In the genomic region with DNA sequence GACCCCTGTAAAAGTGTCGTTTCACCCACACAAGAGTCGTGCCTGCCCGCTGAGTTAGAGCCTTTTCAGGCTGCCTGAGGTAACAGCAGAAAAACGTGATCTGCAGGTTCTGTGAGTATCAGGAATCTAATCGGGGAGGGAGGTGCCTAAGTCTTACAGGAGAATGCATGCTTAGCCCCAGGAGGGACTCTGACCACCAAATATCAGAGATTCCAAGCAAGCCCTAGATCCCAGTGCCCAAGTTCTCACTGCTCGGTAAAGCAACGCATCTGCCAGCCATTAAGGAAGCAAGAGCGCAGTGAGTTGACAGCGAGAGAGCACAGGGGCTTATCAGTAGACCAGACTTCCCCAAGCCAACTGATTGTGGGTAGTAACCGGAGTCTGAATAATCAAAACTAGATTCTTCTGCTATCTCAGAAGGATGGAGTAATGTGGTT, we compare ENCODE assay signal across 8 mouse cellular contexts. TPM values are rescaled to one million over a fixed set of nuclear protein-coding genes. Genes with fewer than 3 reads are reported as not detected.
DNase-seq lines count a peak whose midpoint lies in the region; ATAC-seq and TF ChIP-seq lines count a peak whose summit lies in the region.

No protein-coding gene starts in this region.

- 0 out of 2 replicates have a peak overlapping the region, but pooled peaks have one; percentile 11 for H3K27ac ChIP-seq in ES-E14 (ENCODE audit: insufficient read depth, low read depth, low read length, poor library complexity, severe bottlenecking)
- H3K27ac ChIP-seq in heart, embryonic 11.5 days (ENCODE audit: low read depth, low read length), result peak overlapping the region; percentile 75
- peak overlapping the region; percentile 79 for H3K27ac ChIP-seq in kidney, embryonic 16.5 days (ENCODE audit: low read length)
- peak overlapping the region; percentile 78; the same call in 1 of the 2 replicates for H3K27ac ChIP-seq in stomach, embryonic 14.5 days (ENCODE audit: low read length)

- peak; percentile 66 for ATAC-seq in common myeloid progenitor, adult 5-6 weeks (replicated peaks; ENCODE audit: low read depth, poor library complexity, severe bottlenecking)
- ATAC-seq in heart, embryonic 11.5 days (replicated peaks; ENCODE audit: insufficient number of reproducible peaks, low FRiP score, low TSS enrichment), result no peak
- peak; percentile 21; the same call in 1 of the 2 replicates for ATAC-seq in kidney, embryonic 16.5 days (ENCODE audit: low FRiP score, low TSS enrichment)
- peak; percentile 21; the same call in 1 of the 2 replicates for ATAC-seq in stomach, embryonic 14.5 days (ENCODE audit: insufficient number of reproducible peaks, insufficient read depth, low FRiP score, low read depth)
- ATAC-seq in frontal cortex, adult (ENCODE audit: low TSS enrichment), result no peak

- peak overlapping the region; percentile 16; the same call in 1 of the 2 replicates for H3K9ac ChIP-seq in ES-E14 (ENCODE audit: insufficient read depth, low read depth, low read length, poor library complexity, severe bottlenecking)
- H3K9ac ChIP-seq in heart, embryonic 11.5 days (ENCODE audit: low read depth, low read length), result peak overlapping the region; percentile 74
- H3K9ac ChIP-seq in kidney, embryonic 16.5 days (replicated peaks; ENCODE audit: low read length), result peak overlapping the region; percentile 68
- H3K9ac ChIP-seq in stomach, embryonic 14.5 days (replicated peaks; ENCODE audit: low read depth, low read length), result peak overlapping the region; percentile 31; the same call in 1 of the 2 replicates

- no peaks in the 10 kb centered on the region for H3K27me3 ChIP-seq in heart, embryonic 11.5 days (ENCODE audit: control insufficient read depth, insufficient read depth, low read length)
- H3K27me3 ChIP-seq in kidney, embryonic 16.5 days (ENCODE audit: insufficient read depth, low read length), result no peaks in the 10 kb centered on the region
- H3K27me3 ChIP-seq in stomach, embryonic 14.5 days (ENCODE audit: control insufficient read depth, insufficient read depth, low read length), result no peaks in the 10 kb centered on the region

- H3K36me3 ChIP-seq in ES-E14 (ENCODE audit: control insufficient read depth, insufficient read depth, low read length, poor library complexity, severe bottlenecking), result peaks cover 2% of the 10 kb centered on the region; the same call in 1 of the 2 replicates
- H3K36me3 ChIP-seq in heart, embryonic 11.5 days (ENCODE audit: control insufficient read depth, insufficient read depth, low read length), result no peaks in the 10 kb centered on the region
- no peaks in the 10 kb centered on the region for H3K36me3 ChIP-seq in kidney, embryonic 16.5 days (ENCODE audit: insufficient read depth, low read length)
- H3K36me3 ChIP-seq in stomach, embryonic 14.5 days (ENCODE audit: control insufficient read depth, insufficient read depth, low read length), result no peaks in the 10 kb centered on the region

- in situ Hi-C loops in ES-E14 (cut with MboI; ENCODE audit: low sequenced_read_pairs in 2 of 2, unreplicated experiment in 2 of 2), result no loop called here

- WGBS in heart, embryonic 11.5 days (ENCODE audit: insufficient replicate concordance), result 3% methylated on average over 10 of the region's 10 CpGs
- 9% methylated on average over 10 of the region's 10 CpGs for WGBS in kidney, embryonic 16.5 days
- 5% methylated on average over 10 of the region's 10 CpGs for WGBS in stomach, embryonic 14.5 days

- peaks cover 2 to 10% of the 10 kb centered on the region in 2 experiments; a peak in 1 of 4 replicates for H3K4me1 ChIP-seq in ES-E14 (ENCODE audit: control insufficient read depth in 2 of 2, insufficient read depth in 2 of 2, low read length in 2 of 2, poor library complexity in 1 of 2)
- peaks cover 9% of the 10 kb centered on the region; the same call in 1 of the 2 replicates for H3K4me1 ChIP-seq in heart, embryonic 11.5 days (ENCODE audit: control insufficient read depth, insufficient read depth, low read length)
- H3K4me1 ChIP-seq in kidney, embryonic 16.5 days (ENCODE audit: insufficient read depth, low read length), result peaks cover 22% of the 10 kb centered on the region; the same call in 1 of the 2 replicates
- peaks cover 5% of the 10 kb centered on the region; the same call in 1 of the 2 replicates for H3K4me1 ChIP-seq in stomach, embryonic 14.5 days (ENCODE audit: control insufficient read depth, insufficient read depth, low read length)

- H3K9me3 ChIP-seq in ES-E14 (ENCODE audit: control insufficient read depth, insufficient read depth, low read depth, low read length), result no peaks in the 10 kb centered on the region
- no peaks in the 10 kb centered on the region for H3K9me3 ChIP-seq in heart, embryonic 11.5 days (replicated peaks; ENCODE audit: control insufficient read depth, low read length)
- no peaks in the 10 kb centered on the region for H3K9me3 ChIP-seq in kidney, embryonic 16.5 days (ENCODE audit: low read length)
- H3K9me3 ChIP-seq in stomach, embryonic 14.5 days (ENCODE audit: control insufficient read depth, low read depth, low read length), result no peaks in the 10 kb centered on the region

- peak overlapping the region; percentile 5 to 82; a peak in 3 of 4 replicates for H3K4me3 ChIP-seq in ES-E14 (ENCODE audit: insufficient read depth in 1 of 2, low read depth in 1 of 2, low read length in 2 of 2, poor library complexity in 1 of 2, severe bottlenecking in 1 of 2)
- peak overlapping the region; percentile 82 for H3K4me3 ChIP-seq in heart, embryonic 11.5 days (ENCODE audit: low read depth, low read length)
- H3K4me3 ChIP-seq in kidney, embryonic 16.5 days (ENCODE audit: low read length), result peak overlapping the region; percentile 97
- peak overlapping the region; percentile 96 for H3K4me3 ChIP-seq in stomach, embryonic 14.5 days (ENCODE audit: low read depth, low read length)

- H3K4me2 ChIP-seq in heart, embryonic 11.5 days, result peak overlapping the region; percentile 76
- H3K4me2 ChIP-seq in kidney, embryonic 16.5 days (replicated peaks; ENCODE audit: low read depth, low read length), result peak overlapping the region; percentile 83
- H3K4me2 ChIP-seq in stomach, embryonic 14.5 days (replicated peaks; ENCODE audit: low read depth, low read length), result peak overlapping the region; percentile 83

- no peak for DNase-seq in ES-E14 (ENCODE audit: low read depth, low spot score)
- peak; percentile 30 to 34 for DNase-seq in lung, postnatal 4 days
- DNase-seq in gastrocnemius, adult 18-20 months (ENCODE audit: low spot score), result no peak

TF ChIP-seq in ES-E14, 5 proteins besides CTCF, POLR2A, EP300 and RAD21:
- no peak for TF ChIP-seq HCFC1 (IDR thresholded peaks at IDR 0.05; ENCODE audit: borderline replicate concordance, insufficient read depth, low read length)
- TF ChIP-seq CHD2 (IDR thresholded peaks at IDR 0.05; ENCODE audit: low read depth, low read length), result 0 out of 2 replicates have a peak, but pooled peaks have one; percentile 22

RNA-seq across cellular contexts. Expression of a gene that starts 1.1 kb away (rescaled TPM):
- 21.1 and 23.8 TPM in 2 replicates for total RNA-seq in ES-E14 (2012; rRNA removed)
- total RNA-seq in common myeloid progenitor, adult 5-6 weeks (2017), result 41.5 and 58.2 TPM in 2 replicates
- polyA plus RNA-seq in heart, embryonic 11.5 days (2014; fragmentation: Nextera tagmentation; extraction: Ambion mirVana), result 38.0 and 41.1 TPM in 2 replicates
- 51.0 and 57.8 TPM in 2 replicates for polyA plus RNA-seq in kidney, embryonic 16.5 days (2015; fragmentation: Nextera tagmentation; extraction: Ambion mirVana)
- polyA plus RNA-seq in stomach, embryonic 14.5 days (2014; fragmentation: Nextera tagmentation; extraction: Ambion mirVana), result 65.0 and 76.8 TPM in 2 replicates
- total RNA-seq in gastrocnemius, adult 18-20 months (2021), result 10 to 100 TPM; 44.4 to 45.1 TPM

Comparison
In these comparisons a context has a peak if more than half of its experiments do, and no peak if none do; other contexts are left out.
1. DNase-seq: peak in lung, postnatal 4 days (2 of 2); none in ES-E14 (single experiment) and gastrocnemius, adult 18-20 months (single experiment).
2. H3K27ac ChIP-seq: peak in every context shown above with its lines; median percentile 79 in kidney, embryonic 16.5 days; 78 in stomach, embryonic 14.5 days; 75 in heart, embryonic 11.5 days; 11 in ES-E14.
3. H3K4me3 ChIP-seq: peak in every context shown above with its lines; median percentile 97 in kidney, embryonic 16.5 days; 96 in stomach, embryonic 14.5 days; 82 in heart, embryonic 11.5 days; 44 in ES-E14.
4. H3K9ac ChIP-seq: peak in every context shown above with its lines; median percentile 74 in heart, embryonic 11.5 days; 68 in kidney, embryonic 16.5 days; 31 in stomach, embryonic 14.5 days; 16 in ES-E14.
5. ATAC-seq: peak in common myeloid progenitor, adult 5-6 weeks (single experiment), kidney, embryonic 16.5 days (single experiment) and stomach, embryonic 14.5 days (single experiment); none in heart, embryonic 11.5 days (single experiment) and frontal cortex, adult (single experiment).
6. Peak in every context shown above with its lines, with median percentiles within 50 percentile points of each other: H3K4me2 ChIP-seq.